Comparison of ENCODE assay signal across 8 mouse cellular contexts in the genomic region with DNA sequence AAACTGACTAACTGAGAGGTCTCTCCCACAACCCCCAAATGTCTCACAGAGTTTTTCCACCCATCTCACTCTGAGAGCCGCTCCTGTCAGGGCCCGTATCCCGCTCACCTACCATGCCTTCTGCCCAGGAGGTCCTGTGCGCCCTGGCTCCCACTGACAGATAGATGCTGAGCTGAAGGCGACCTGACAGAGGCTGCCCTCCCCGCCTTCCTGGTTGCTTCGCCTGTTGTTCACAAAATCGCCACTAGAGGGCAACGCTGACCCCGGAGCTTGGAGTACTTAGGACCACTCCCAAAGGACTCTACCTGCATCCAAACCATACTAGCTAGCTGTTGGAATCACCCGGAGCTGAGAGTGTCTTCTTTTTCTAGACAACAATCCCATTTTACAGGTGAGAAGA. TPM values are rescaled to one million over a fixed set of nuclear protein-coding genes. Genes with fewer than 3 reads are reported as not detected.
DNase-seq lines count a peak whose midpoint lies in the region; ATAC-seq lines count a peak whose summit lies in the region.

No protein-coding gene starts in this region.

- DNase-seq in CD4-positive helper T cell, adult 2 months (ENCODE audit: low read depth, low spot score) = peak; percentile 71
- DNase-seq in adrenal gland, adult 2 months = peak; percentile 61
- peak; percentile 80 for DNase-seq in embryo, embryonic 11 days
- DNase-seq in ovary, postnatal 10 days (ENCODE audit: low spot score) = peak; percentile 58
- DNase-seq in thymus, postnatal 10 days (ENCODE audit: low spot score in 2 of 2) = peak; percentile 62 to 89

- H3K27me3 ChIP-seq in kidney, embryonic 16.5 days (ENCODE audit: insufficient read depth, low read length) = no peaks in the 10 kb centered on the region
- H3K27me3 ChIP-seq in lung, embryonic 16.5 days (ENCODE audit: control insufficient read depth, insufficient read depth, low read depth, low read length) = no peaks in the 10 kb centered on the region

- 3% methylated on average over 11 of the region's 11 CpGs for WGBS in kidney, embryonic 16.5 days
- whole genome bisulfite sequencing in lung, embryonic 16.5 days = 2% methylated on average over 11 of the region's 11 CpGs

- H3K9me3 ChIP-seq in kidney, embryonic 16.5 days (ENCODE audit: low read length) = no peaks in the 10 kb centered on the region
- H3K9me3 ChIP-seq in lung, embryonic 16.5 days (ENCODE audit: control insufficient read depth, low read length) = no peaks in the 10 kb centered on the region

- no peak overlapping the region for H3K4me3 ChIP-seq in kidney, embryonic 16.5 days (ENCODE audit: low read length)
- H3K4me3 ChIP-seq in lung, embryonic 16.5 days (ENCODE audit: low read length) = no peak overlapping the region

- no peaks in the 10 kb centered on the region for H3K4me1 ChIP-seq in kidney, embryonic 16.5 days (ENCODE audit: insufficient read depth, low read length)
- no peaks in the 10 kb centered on the region for H3K4me1 ChIP-seq in lung, embryonic 16.5 days (replicated peaks; ENCODE audit: control insufficient read depth, insufficient read depth, low read length)

- no peak overlapping the region for H3K27ac ChIP-seq in kidney, embryonic 16.5 days (ENCODE audit: low read length)
- no peak overlapping the region for H3K27ac ChIP-seq in lung, embryonic 16.5 days (ENCODE audit: low read length)

- peak; percentile 82 for ATAC-seq in granulocyte monocyte progenitor cell, adult 5-6 weeks (replicated peaks; ENCODE audit: poor library complexity, severe bottlenecking)
- ATAC-seq in kidney, embryonic 16.5 days (ENCODE audit: low FRiP score, low TSS enrichment) = peak; percentile 42; the same call in 1 of the 2 replicates
- peak; percentile 72 for ATAC-seq in lung, embryonic 16.5 days (ENCODE audit: low read depth)

- H3K36me3 ChIP-seq in kidney, embryonic 16.5 days (ENCODE audit: insufficient read depth, low read length) = no peaks in the 10 kb centered on the region
- no peaks in the 10 kb centered on the region for H3K36me3 ChIP-seq in lung, embryonic 16.5 days (ENCODE audit: control insufficient read depth, insufficient read depth, low read length)

- H3K9ac ChIP-seq in kidney, embryonic 16.5 days (replicated peaks; ENCODE audit: low read length) = no peak overlapping the region
- H3K9ac ChIP-seq in lung, embryonic 16.5 days (ENCODE audit: low read length) = no peak overlapping the region

- no peak overlapping the region for H3K4me2 ChIP-seq in kidney, embryonic 16.5 days (replicated peaks; ENCODE audit: low read depth, low read length)
- H3K4me2 ChIP-seq in lung, embryonic 16.5 days (ENCODE audit: low read depth, low read length) = no peak overlapping the region

RNA-seq across cellular contexts. Expression of a gene that starts 30.0 kb away (rescaled TPM):
- total RNA-seq in adrenal gland, adult 2 months (2021) = 100 to 1,000 TPM; 183 to 192 TPM
- 4.8 and 8.9 TPM in 2 replicates for polyA plus RNA-seq in adrenal gland, adult 2 months (2012; rRNA removed)
- 715 and 728 TPM in 2 replicates for total RNA-seq in granulocyte monocyte progenitor cell, adult 5-6 weeks (2014; fragmentation: Nextera tagmentation)
- 917 and 958 TPM in 2 replicates for total RNA-seq in granulocyte monocyte progenitor cell, adult 5-6 weeks (2017)
- polyA plus RNA-seq in kidney, embryonic 16.5 days (2015; fragmentation: Nextera tagmentation; extraction: Ambion mirVana) = 432 and 504 TPM in 2 replicates
- 315 and 344 TPM in 2 replicates for polyA plus RNA-seq in lung, embryonic 16.5 days (2015; fragmentation: Nextera tagmentation; extraction: Ambion mirVana)

RNA-seq across cellular contexts. Expression of a gene that starts 36.8 kb away (rescaled TPM):
- total RNA-seq in adrenal gland, adult 2 months (2021) = not detected
- polyA plus RNA-seq in adrenal gland, adult 2 months (2012; rRNA removed) = 0.17 and 0.18 TPM in 2 replicates
- not detected in 2 replicates for total RNA-seq in granulocyte monocyte progenitor cell, adult 5-6 weeks (2014; fragmentation: Nextera tagmentation)
- total RNA-seq in granulocyte monocyte progenitor cell, adult 5-6 weeks (2017) = not detected in 2 replicates
- 0.12 TPM in 1 of 2 replicates, not detected in the other for polyA plus RNA-seq in kidney, embryonic 16.5 days (2015; fragmentation: Nextera tagmentation; extraction: Ambion mirVana)
- polyA plus RNA-seq in lung, embryonic 16.5 days (2015; fragmentation: Nextera tagmentation; extraction: Ambion mirVana) = 0.49 and 0.63 TPM in 2 replicates

RNA-seq across cellular contexts. Expression of a gene that starts 36.9 kb away (rescaled TPM):
- total RNA-seq in adrenal gland, adult 2 months (2021) = not detected
- not detected in 2 replicates for polyA plus RNA-seq in adrenal gland, adult 2 months (2012; rRNA removed)
- not detected in 2 replicates for total RNA-seq in granulocyte monocyte progenitor cell, adult 5-6 weeks (2014; fragmentation: Nextera tagmentation)
- not detected in 2 replicates for total RNA-seq in granulocyte monocyte progenitor cell, adult 5-6 weeks (2017)
- polyA plus RNA-seq in kidney, embryonic 16.5 days (2015; fragmentation: Nextera tagmentation; extraction: Ambion mirVana) = not detected in 2 replicates
- polyA plus RNA-seq in lung, embryonic 16.5 days (2015; fragmentation: Nextera tagmentation; extraction: Ambion mirVana) = not detected in 2 replicates

Comparison
In these comparisons a context has a peak if more than half of its experiments do, and no peak if none do; other contexts are left out.
1. RNA of a gene that starts 30.0 kb away (polyA plus RNA-seq): 432 to 504 TPM in kidney, embryonic 16.5 days and 315 to 344 TPM in lung, embryonic 16.5 days; 4.8 to 8.9 TPM in adrenal gland, adult 2 months; every median in the first group is over 10 times any median in the second.
2. Peak in every context shown above with its lines, with median percentiles within 50 percentile points of each other: DNase-seq and ATAC-seq.